Mouse (Mus musculus) bone marrow, adult 2 months (tissue): ENCODE measurements around the gene Lpin1. TPM values are rescaled to one million over a fixed set of nuclear protein-coding genes. Genes with fewer than 3 reads are reported as not detected.

Source experiments
- H3K27ac ChIP-seq: fragments of 200-500 bp; 2 replicates; pipeline ENCODE4 v1.5.1; 2012; ENCODE audit warnings: low read depth, mild to moderate bottlenecking, control low read depth, inconsistent platforms, low read length; ENCODE audit not compliant: control insufficient read depth, poor library complexity, insufficient read depth
- H3K4me1 ChIP-seq: fragments of 200-500 bp; 2 replicates; pipeline ENCODE4 v1.6.1; 2011; ENCODE audit warnings: low read length; ENCODE audit not compliant: control insufficient read depth, insufficient read depth
- H3K4me3 ChIP-seq: fragments of 200-500 bp; replicated peaks from 2 replicates; pipeline ENCODE3; 2011; ENCODE audit warnings: mild to moderate bottlenecking, low read depth, low read length, control low read depth; ENCODE audit not compliant: control insufficient read depth
- CTCF ChIP-seq: fragments of 200-500 bp; IDR thresholded peaks from 2 replicates; pipeline ENCODE4 v1.5.1; 2011; ENCODE audit warnings: low read length, control low read depth; ENCODE audit not compliant: control insufficient read depth, insufficient read depth
- POLR2A ChIP-seq: fragments of 200-500 bp; IDR thresholded peaks from 2 replicates; pipeline ENCODE4 v1.6.1; 2011; ENCODE audit warnings: low read depth, mild to moderate bottlenecking, control low read depth, low read length, borderline replicate concordance; ENCODE audit not compliant: control insufficient read depth
- WGBS: fragments of 180-500 bp; shearing (Covaris S2); methylation state at CpG from one replicate; pipeline ENCODE4 v1.1.7; 2018; 5-methylcytosine and 5-hydroxymethylcytosine counted together
- polyA plus RNA-seq: library from polyadenylated mRNA; stranded (reverse); fragments of >200 nt; gene quantifications from 2 replicates; pipeline ENCODE4 v1.2.4, GENCODE M21; 2011; ENCODE audit warnings: low replicate concordance; ENCODE audit not compliant: missing spikeins, insufficient read depth, insufficient read length

The Lpin1 gene
- polyA plus RNA-seq, 1 experiment: 14.8 TPM

GRCm38 (mm10) chr12:16487453-16487852 is 123.3 kb downstream of the Lpin1 start:
- no peaks in the 10 kb centered on the region; the same call in 1 of the 2 replicates for H3K4me1 ChIP-seq
- no peak overlapping the region for H3K27ac ChIP-seq
- no peak for TF ChIP-seq POLR2A
- TF ChIP-seq CTCF: no peak
- no peak overlapping the region for H3K4me3 ChIP-seq
- WGBS: 55% methylated on average over 2 of the region's 2 CpGs

Other genes with a start within 250 kb of the Lpin1 start
- not detected in 2 replicates for gene Ntsr2, start 42.4 kb upstream of the Lpin1 start, polyA plus RNA-seq
- not detected in 2 replicates for gene Greb1, start 189.9 kb upstream of the Lpin1 start, polyA plus RNA-seq
- gene E2f6, start 200.0 kb upstream of the Lpin1 start, polyA plus RNA-seq: 9.1 and 9.9 TPM in 2 replicates